Mouse (Mus musculus) kidney, adult 2 months (tissue): Measurements from ENCODE around the gene Olfr821. TPM values are rescaled to one million over a fixed set of nuclear protein-coding genes. Genes with fewer than 3 reads are reported as not detected.
"Not testable (repeated sequence)": the region's sequence is repeated elsewhere in the genome, so short reads cannot be mapped to it uniquely, and the experiment has no call there.

Source experiments
- DNase-seq: peaks from one replicate; pipeline ENCODE4 v3.0.0; 2021
- H3K27ac ChIP-seq: fragments of 200-500 bp; 2 replicates; pipeline ENCODE4 v1.5.1; 2012; ENCODE audit warnings: low read depth, low read length, control low read depth, inconsistent platforms; ENCODE audit not compliant: insufficient read depth
- H3K27me3 ChIP-seq: fragments of 200-500 bp; replicated peaks from 2 replicates; pipeline ENCODE4 v1.6.1; 2012; ENCODE audit warnings: mild to moderate bottlenecking, moderate library complexity, low read length, inconsistent platforms; ENCODE audit not compliant: control insufficient read depth, insufficient read depth
- H3K36me3 ChIP-seq: fragments of 200-500 bp; 2 replicates; pipeline ENCODE4 v1.6.1; 2012; ENCODE audit warnings: mild to moderate bottlenecking, moderate library complexity, low read length, inconsistent platforms; ENCODE audit not compliant: control insufficient read depth, insufficient read depth
- H3K4me1 ChIP-seq: fragments of 200-500 bp; 2 replicates; pipeline ENCODE4 v1.6.1; 2011; ENCODE audit warnings: low read length; ENCODE audit not compliant: control insufficient read depth, insufficient read depth
- H3K4me3 ChIP-seq: fragments of 200-500 bp; 2 replicates; pipeline ENCODE4 v1.5.1; 2011; ENCODE audit warnings: mild to moderate bottlenecking, low read depth, low read length, control low read depth; ENCODE audit not compliant: insufficient read depth
- CTCF ChIP-seq: fragments of 200-500 bp; conservative IDR thresholded peaks from 2 replicates; pipeline ENCODE4 v1.5.1; 2011; ENCODE audit warnings: low read depth, mild to moderate bottlenecking, control low read depth, low read length, moderate library complexity, mixed read lengths; ENCODE audit not compliant: insufficient read depth, insufficient read length
- POLR2A ChIP-seq: fragments of 200-500 bp; IDR thresholded peaks from one replicate; pipeline ENCODE4 v1.6.1; 2011; ENCODE audit warnings: low read depth, low read length, control low read depth
- WGBS: fragments of 180-500 bp; shearing (Covaris S2); methylation state at CpG from one replicate; pipeline ENCODE4 v1.1.7; 2018; 5-methylcytosine and 5-hydroxymethylcytosine counted together
- polyA plus RNA-seq: library from polyadenylated mRNA; depleted of rRNA; stranded (reverse); fragments of >200 nt; gene quantifications from 2 replicates; pipeline ENCODE4 v1.2.3, GENCODE M21; 2012; rRNA removed

The Olfr821 gene
- polyA plus RNA-seq, result not detected in 2 replicates

DNA sequence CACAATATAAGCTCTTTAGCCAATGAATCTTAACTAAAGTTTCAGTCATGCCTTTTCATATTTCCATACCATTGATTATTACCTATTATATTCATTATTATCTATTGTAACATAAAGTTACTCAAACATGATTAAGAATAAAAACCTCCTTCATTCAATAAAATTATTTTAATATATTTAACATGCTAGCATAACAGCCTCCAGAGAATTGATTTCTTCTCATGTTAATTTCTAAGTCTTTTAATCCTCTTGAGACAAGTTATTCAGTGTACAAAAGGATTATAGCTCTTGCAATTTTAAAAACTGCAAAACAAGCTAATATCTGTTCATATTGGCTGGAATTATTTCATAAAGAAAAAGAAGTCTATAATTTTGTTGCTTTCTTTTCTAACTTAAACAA, at the start of gene Olfr821:
Olfr821 (plus strand) TSS at position 301 of the 400 bp plus-strand sequence.
- no peaks in the 10 kb centered on the region for H3K36me3 ChIP-seq
- no peak for DNase-seq
- H3K27ac ChIP-seq, result no peak within 1 kb of the TSS
- H3K27me3 ChIP-seq, result no peaks in the 10 kb centered on the region
- no peaks in the 10 kb centered on the region for H3K4me1 ChIP-seq
- no peak within 1 kb of the TSS for H3K4me3 ChIP-seq
- TF ChIP-seq POLR2A, result no peak
- no peak for TF ChIP-seq CTCF

GRCm38 (mm10) chr10:129981867-129982266, 48.3 kb upstream of the Olfr821 start:
- H3K27ac ChIP-seq, DNase-seq, H3K4me1 ChIP-seq, H3K4me3 ChIP-seq, H3K36me3 ChIP-seq, H3K27me3 ChIP-seq: not testable (repeated sequence)
- WGBS, result no CpG with 5 or more reads among the region's 3 CpGs

GRCm38 (mm10) chr10:129984962-129985361, 45.2 kb upstream of the Olfr821 start, which contains the start of gene Gm10310:
TSS of gene Gm10310 (minus strand) at chr10:129985062.
- H3K4me3 ChIP-seq, H3K4me1 ChIP-seq, H3K27me3 ChIP-seq, H3K36me3 ChIP-seq, DNase-seq, H3K27ac ChIP-seq: not testable (repeated sequence)
- no CpG with 5 or more reads among the region's 1 CpGs for WGBS

- not testable (repeated sequence) for DNase-seq, H3K27me3 ChIP-seq, H3K27ac ChIP-seq, H3K4me3 ChIP-seq, H3K36me3 ChIP-seq, H3K4me1 ChIP-seq
- WGBS, result 86% methylated on average over 4 of the region's 4 CpGs
Observed at GRCm38 (mm10) chr10:130004104-130004503, 26.0 kb upstream of the Olfr821 start.

GRCm38 (mm10) chr10:130005366-130005765, 24.8 kb upstream of the Olfr821 start:
- WGBS, result 89% methylated on average over 4 of the region's 4 CpGs

GRCm38 (mm10) chr10:130012321-130012720, 17.8 kb upstream of the Olfr821 start, which contains the start of gene Olfr820:
TSS of gene Olfr820 (plus strand) at chr10:130012621.
- no peaks in the 10 kb centered on the region for H3K27me3 ChIP-seq
- no peak for TF ChIP-seq CTCF
- no peak for TF ChIP-seq POLR2A
- H3K4me1 ChIP-seq, result no peaks in the 10 kb centered on the region
- H3K4me3 ChIP-seq, result no peak within 1 kb of the TSS
- H3K27ac ChIP-seq, result no peak within 1 kb of the TSS
- H3K36me3 ChIP-seq, result no peaks in the 10 kb centered on the region
- no peak for DNase-seq

More at GRCm38 (mm10) chr10:130005366-130005765, 24.8 kb upstream of the Olfr821 start:
- not testable (repeated sequence) for H3K4me1 ChIP-seq, H3K27ac ChIP-seq, H3K36me3 ChIP-seq, H3K4me3 ChIP-seq, H3K27me3 ChIP-seq, DNase-seq

DNA sequence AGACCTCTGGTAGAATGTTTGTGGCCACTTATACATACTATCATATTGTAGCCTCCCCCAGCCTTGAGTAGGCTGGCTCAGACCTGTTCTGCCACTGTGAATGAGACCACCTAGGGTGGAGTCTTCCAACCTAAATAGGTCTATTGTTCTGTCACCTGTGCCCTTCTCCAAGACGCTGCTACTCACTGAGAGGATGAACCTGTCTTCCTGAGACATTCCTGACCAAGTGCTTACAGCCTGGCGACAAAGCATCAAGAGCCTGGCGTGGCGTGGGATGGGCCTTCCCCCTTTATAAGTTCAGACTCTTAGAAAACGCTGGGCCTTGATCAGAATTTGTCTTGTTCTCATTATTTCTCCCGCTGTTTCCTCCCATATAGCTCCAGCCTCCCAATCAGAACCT, 6.9 kb downstream of the Olfr821 start:
- H3K4me1 ChIP-seq, result no peaks in the 10 kb centered on the region
- WGBS, result 71% methylated on average over 6 of the region's 6 CpGs
- no peaks in the 10 kb centered on the region for H3K27me3 ChIP-seq
- no peak for TF ChIP-seq POLR2A
- DNase-seq, result no peak
- H3K4me3 ChIP-seq, result no peak overlapping the region
- no peak overlapping the region for H3K27ac ChIP-seq
- no peaks in the 10 kb centered on the region for H3K36me3 ChIP-seq

GRCm38 (mm10) chr10:130070910-130071309, 40.8 kb downstream of the Olfr821 start, which contains the start of gene Olfr822:
TSS of gene Olfr822 (plus strand) at chr10:130071210.
- no peak for DNase-seq
- no peak within 1 kb of the TSS for H3K4me3 ChIP-seq
- H3K4me1 ChIP-seq, result no peaks in the 10 kb centered on the region
- no peaks in the 10 kb centered on the region for H3K27me3 ChIP-seq
- H3K27ac ChIP-seq, result no peak within 1 kb of the TSS
- no peaks in the 10 kb centered on the region for H3K36me3 ChIP-seq
- TF ChIP-seq CTCF (no peak), POLR2A (no peak)

Other genes starting within 250 kb of the Olfr821 start
- not detected in 2 replicates for gene Olfr810, start 235.4 kb upstream of the Olfr821 start, polyA plus RNA-seq
- not detected in 2 replicates for gene Olfr811, start 226.0 kb upstream of the Olfr821 start, polyA plus RNA-seq
- gene Olfr812, start 184.3 kb upstream of the Olfr821 start, polyA plus RNA-seq, result not detected in 2 replicates
- gene Olfr813, start 175.0 kb upstream of the Olfr821 start, polyA plus RNA-seq, result not detected in 2 replicates
- gene Olfr814, start 150.5 kb upstream of the Olfr821 start, polyA plus RNA-seq, result not detected in 2 replicates
- gene Olfr815, start 124.5 kb upstream of the Olfr821 start, polyA plus RNA-seq, result not detected in 2 replicates
- gene Olfr816, start 114.8 kb upstream of the Olfr821 start, polyA plus RNA-seq, result not detected in 2 replicates
- gene Olfr818, start 81.2 kb upstream of the Olfr821 start, polyA plus RNA-seq, result not detected in 2 replicates
- gene Olfr819, start 63.1 kb upstream of the Olfr821 start, polyA plus RNA-seq, result not detected in 2 replicates
- gene Olfr247, start 54.2 kb upstream of the Olfr821 start, polyA plus RNA-seq, result not detected in 2 replicates
- gene Gm10310, start 45.3 kb upstream of the Olfr821 start, polyA plus RNA-seq, result not detected in 2 replicates
- not detected in 2 replicates for gene Olfr820, start 17.7 kb upstream of the Olfr821 start, polyA plus RNA-seq
- gene Olfr822, start 40.9 kb downstream of the Olfr821 start, polyA plus RNA-seq, result not detected in 2 replicates
- gene Olfr823, start 85.0 kb downstream of the Olfr821 start, polyA plus RNA-seq, result not detected in 2 replicates
- not detected in 2 replicates for gene Olfr824, start 99.7 kb downstream of the Olfr821 start, polyA plus RNA-seq
- not detected in 2 replicates for gene Olfr825, start 136.4 kb downstream of the Olfr821 start, polyA plus RNA-seq
- gene Olfr826, start 153.8 kb downstream of the Olfr821 start, polyA plus RNA-seq, result not detected in 2 replicates
- not detected in 2 replicates for gene Olfr827, start 184.1 kb downstream of the Olfr821 start, polyA plus RNA-seq
- gene Neurod4, start 249.9 kb downstream of the Olfr821 start, polyA plus RNA-seq, result not detected in 2 replicates